Mouse (Mus musculus) heart, embryonic 10.5 days (tissue): ENCODE measurements around the gene Catsper2. TPM values are rescaled to one million over a fixed set of nuclear protein-coding genes. Genes with fewer than 3 reads are reported as not detected.
A peak's percentile ranks its signal among the peaks of the same experiment; 100 is the strongest.

Source experiments
- DNase-seq: peaks from one replicate; pipeline ENCODE4 v3.0.0-alpha.2; 2017; ENCODE audit warnings: low spot score
- H3K27ac ChIP-seq: fragments of 300-500 bp; sonication (generic); 2 replicates; pipeline ENCODE4 v1.5.1; 2016; ENCODE audit warnings: mild to moderate bottlenecking
- H3K27me3 ChIP-seq: fragments of 300-500 bp; sonication (generic); 2 replicates; pipeline ENCODE4 v1.6.1; 2016; ENCODE audit warnings: mild to moderate bottlenecking; ENCODE audit not compliant: poor library complexity, insufficient read depth, severe bottlenecking
- H3K36me3 ChIP-seq: fragments of 300-500 bp; sonication (generic); 2 replicates; pipeline ENCODE4 v1.6.1; 2016; ENCODE audit warnings: mild to moderate bottlenecking, moderate library complexity
- H3K4me1 ChIP-seq: fragments of 300-500 bp; sonication (generic); 2 replicates; pipeline ENCODE4 v1.6.1; 2016; ENCODE audit warnings: mild to moderate bottlenecking
- H3K4me3 ChIP-seq: fragments of 300-500 bp; sonication (generic); 2 replicates; pipeline ENCODE4 v1.5.1; 2016; ENCODE audit warnings: mild to moderate bottlenecking, moderate library complexity
- H3K9me3 ChIP-seq: fragments of 300-500 bp; sonication (generic); 2 replicates; pipeline ENCODE4 v1.6.1; 2016; ENCODE audit warnings: mild to moderate bottlenecking, moderate library complexity
- WGBS: fragments of 180-500 bp; shearing (Covaris S2); methylation state at CpG from one replicate; pipeline ENCODE4 v1.1.7; 2016; 5-methylcytosine and 5-hydroxymethylcytosine counted together
- polyA plus RNA-seq: library from polyadenylated mRNA; unstranded; fragments of >200 nt; fragmentation: Nextera tagmentation; extraction: Ambion mirVana; gene quantifications from 2 replicates; pipeline ENCODE4 v1.2.1, GENCODE M21; 2016

Gene Catsper2
- polyA plus RNA-seq, 1 experiment from 2014 or later, result 2.8 TPM

GRCm38 (mm10) chr2:121446506-121446905, 32.9 kb upstream of the Catsper2 start:
- Histone ChIP-seq H3K27me3 (peaks cover 10% of the 10 kb centered on the region), H3K9me3 (no peaks in the 10 kb centered on the region), H3K27ac (no peak overlapping the region), H3K4me3 (no peak overlapping the region), H3K36me3 (peaks cover 10% of the 10 kb centered on the region; the same call in 1 of the 2 replicates), H3K4me1 (peaks cover 37% of the 10 kb centered on the region)
- WGBS, result 70% methylated on average over 4 of the region's 4 CpGs
- peak; percentile 57 for DNase-seq

- DNase-seq, result peak; percentile 17
- peaks cover 15% of the 10 kb centered on the region for H3K27me3 ChIP-seq
- no peaks in the 10 kb centered on the region for H3K36me3 ChIP-seq
- H3K9me3 ChIP-seq, result no peaks in the 10 kb centered on the region
- H3K4me1 ChIP-seq, result peaks cover 27% of the 10 kb centered on the region
- 75% methylated on average over 3 of the region's 3 CpGs for WGBS
- no peak overlapping the region for H3K4me3 ChIP-seq
- H3K27ac ChIP-seq, result no peak overlapping the region
Observed at GRCm38 (mm10) chr2:121445117-121445516, 31.5 kb upstream of the Catsper2 start.

- peak; percentile 1 for DNase-seq
- no peak within 1 kb of the TSS for H3K27ac ChIP-seq
- H3K27me3 ChIP-seq, result peaks cover 15% of the 10 kb centered on the region
- H3K4me3 ChIP-seq, result peak within 1 kb of the TSS; percentile 70; the same call in 1 of the 2 replicates
- H3K4me1 ChIP-seq, result peaks cover 27% of the 10 kb centered on the region
- WGBS, result 84% methylated on average over 1 of the region's 1 CpGs
- H3K36me3 ChIP-seq, result peaks cover 4% of the 10 kb centered on the region
- no peaks in the 10 kb centered on the region for H3K9me3 ChIP-seq
Observed at GRCm38 (mm10) chr2:121444178-121444577, 30.6 kb upstream of the Catsper2 start, which contains the start of gene Ell3. Gene Ell3 (minus strand): TSS chr2:121444278.

GRCm38 (mm10) chr2:121443068-121443349, 29.4 kb upstream of the Catsper2 start:
- 24% methylated on average over 8 of the region's 8 CpGs for WGBS

GRCm38 (mm10) chr2:121442259-121443067, 28.9 kb upstream of the Catsper2 start:
- Histone ChIP-seq H3K27me3 (peaks cover 15% of the 10 kb centered on the region), H3K27ac (peak overlapping the region; percentile 38), H3K4me3 (peak overlapping the region; percentile 70), H3K4me1 (peaks cover 21% of the 10 kb centered on the region), H3K9me3 (no peaks in the 10 kb centered on the region), H3K36me3 (peaks cover 21% of the 10 kb centered on the region)
- WGBS, result 1% methylated on average over 30 of the region's 30 CpGs
- DNase-seq, result peak; percentile 91

More at GRCm38 (mm10) chr2:121443068-121443349, 29.4 kb upstream of the Catsper2 start:
- no peak for DNase-seq
- Histone ChIP-seq H3K9me3 (no peaks in the 10 kb centered on the region), H3K4me1 (peaks cover 25% of the 10 kb centered on the region), H3K4me3 (peak overlapping the region; percentile 70), H3K36me3 (peaks cover 15% of the 10 kb centered on the region), H3K27ac (no peak overlapping the region), H3K27me3 (peaks cover 15% of the 10 kb centered on the region)

- Histone ChIP-seq H3K9me3 (no peaks in the 10 kb centered on the region), H3K27ac (peak overlapping the region; percentile 38), H3K4me1 (peaks cover 21% of the 10 kb centered on the region), H3K36me3 (peaks cover 28% of the 10 kb centered on the region), H3K4me3 (peak overlapping the region; percentile 70), H3K27me3 (peaks cover 15% of the 10 kb centered on the region)
- WGBS, result 10% methylated on average over 11 of the region's 11 CpGs
- DNase-seq, result peak; percentile 57
Observed at GRCm38 (mm10) chr2:121441800-121442199, 28.2 kb upstream of the Catsper2 start.

- H3K4me3 ChIP-seq, result no peak overlapping the region
- H3K4me1 ChIP-seq, result peaks cover 21% of the 10 kb centered on the region
- H3K27ac ChIP-seq, result no peak overlapping the region
- peaks cover 33% of the 10 kb centered on the region for H3K36me3 ChIP-seq
- DNase-seq, result peak; percentile 70
- H3K27me3 ChIP-seq, result peaks cover 15% of the 10 kb centered on the region
- H3K9me3 ChIP-seq, result no peaks in the 10 kb centered on the region
- WGBS, result 47% methylated on average over 5 of the region's 5 CpGs
Observed at GRCm38 (mm10) chr2:121440834-121441605, 27.4 kb upstream of the Catsper2 start.

- Histone ChIP-seq H3K27me3 (peaks cover 15% of the 10 kb centered on the region), H3K27ac (no peak overlapping the region), H3K4me3 (no peak overlapping the region), H3K36me3 (peaks cover 46% of the 10 kb centered on the region), H3K4me1 (peaks cover 21% of the 10 kb centered on the region), H3K9me3 (no peaks in the 10 kb centered on the region)
- no peak for DNase-seq
- WGBS, result 68% methylated on average over 4 of the region's 4 CpGs
Observed at GRCm38 (mm10) chr2:121439746-121440145, 26.2 kb upstream of the Catsper2 start.

GRCm38 (mm10) chr2:121434854-121435253, 21.3 kb upstream of the Catsper2 start:
- no peaks in the 10 kb centered on the region for H3K27me3 ChIP-seq
- H3K27ac ChIP-seq, result no peak overlapping the region
- no peaks in the 10 kb centered on the region for H3K4me1 ChIP-seq
- no peak overlapping the region for H3K4me3 ChIP-seq
- peaks cover 95% of the 10 kb centered on the region for H3K36me3 ChIP-seq
- WGBS, result 87% methylated on average over 1 of the region's 1 CpGs
- no peaks in the 10 kb centered on the region for H3K9me3 ChIP-seq
- no peak for DNase-seq

- Histone ChIP-seq H3K9me3 (no peaks in the 10 kb centered on the region), H3K4me1 (no peaks in the 10 kb centered on the region), H3K36me3 (peaks cover 96% of the 10 kb centered on the region), H3K4me3 (no peak overlapping the region), H3K27ac (no peak overlapping the region), H3K27me3 (no peaks in the 10 kb centered on the region)
- no peak for DNase-seq
- WGBS, result 88% methylated on average over 2 of the region's 2 CpGs
Observed at GRCm38 (mm10) chr2:121425890-121426289, 12.3 kb upstream of the Catsper2 start.

GRCm38 (mm10) chr2:121423166-121423565, 9.6 kb upstream of the Catsper2 start:
- no peak for DNase-seq
- peaks cover 92% of the 10 kb centered on the region for H3K36me3 ChIP-seq
- no peaks in the 10 kb centered on the region for H3K4me1 ChIP-seq
- no peak overlapping the region for H3K27ac ChIP-seq
- H3K4me3 ChIP-seq, result no peak overlapping the region
- no peaks in the 10 kb centered on the region for H3K27me3 ChIP-seq
- WGBS, result 92% methylated on average over 2 of the region's 2 CpGs
- H3K9me3 ChIP-seq, result no peaks in the 10 kb centered on the region

GRCm38 (mm10) chr2:121418476-121418875, 4.9 kb upstream of the Catsper2 start:
- H3K36me3 ChIP-seq, result peaks cover 67% of the 10 kb centered on the region
- no peaks in the 10 kb centered on the region for H3K9me3 ChIP-seq
- H3K27ac ChIP-seq, result no peak overlapping the region
- H3K27me3 ChIP-seq, result no peaks in the 10 kb centered on the region
- 90% methylated on average over 3 of the region's 3 CpGs for WGBS
- no peak for DNase-seq
- no peak overlapping the region for H3K4me3 ChIP-seq
- peaks cover 20% of the 10 kb centered on the region; the same call in 1 of the 2 replicates for H3K4me1 ChIP-seq

- Histone ChIP-seq H3K4me1 (peaks cover 24% of the 10 kb centered on the region; the same call in 1 of the 2 replicates), H3K9me3 (no peaks in the 10 kb centered on the region), H3K36me3 (peaks cover 47% of the 10 kb centered on the region), H3K27me3 (no peaks in the 10 kb centered on the region), H3K4me3 (0 out of 2 replicates have a peak overlapping the region, but pooled peaks have one; percentile 15), H3K27ac (no peak overlapping the region)
- DNase-seq, result no peak
- WGBS, result 88% methylated on average over 6 of the region's 6 CpGs
Observed at GRCm38 (mm10) chr2:121416356-121416755, 2.8 kb upstream of the Catsper2 start.
